Mouse (Mus musculus): ENCODE results near the gene Rps15. TPM values are rescaled to one million over a fixed set of nuclear protein-coding genes. Genes with fewer than 3 reads are reported as not detected.

Rps15 gene
- total and polyA plus RNA-seq, 3 experiments: 2,279 to 5,342 (median 2,739) TPM

GRCm38 (mm10) chr10:80276238-80276637, 16.0 kb upstream of the Rps15 start:
- no peak overlapping the region for H3K4me2 ChIP-seq (ENCODE audit: insufficient read depth, low read depth, poor library complexity, severe bottlenecking)
- peaks cover 25 to 57% of the 10 kb centered on the region in 2 experiments for H3K4me1 ChIP-seq (ENCODE audit: control insufficient read depth in 1 of 2, insufficient read depth in 2 of 2)
- H3K4me3 ChIP-seq (replicated peaks in 1 of 3; ENCODE audit: low read depth in 2 of 3, low read length in 2 of 3, poor library complexity in 1 of 3): no peak overlapping the region
- H3K27ac ChIP-seq (ENCODE audit: insufficient read depth, low read depth): no peak overlapping the region
- H3K9ac ChIP-seq (ENCODE audit: insufficient read depth, low read depth): no peak overlapping the region
- H3K79me2 ChIP-seq (replicated peaks; ENCODE audit: control insufficient read depth, extremely low read depth, insufficient read depth, poor library complexity, severe bottlenecking): peaks cover 36% of the 10 kb centered on the region
- TF ChIP-seq EP300 (IDR thresholded peaks at IDR 0.05; ENCODE audit: low read length) (no peak), MAFK (IDR thresholded peaks at IDR 0.05; ENCODE audit: insufficient replicate concordance, low read length) (no peak), ZMIZ1 (IDR thresholded peaks at IDR 0.05; ENCODE audit: low read depth, low read length) (no peak), MYC (IDR thresholded peaks at IDR 0.05; ENCODE audit: low read depth, low read length) (no peak), IRF4 (IDR thresholded peaks at IDR 0.05; ENCODE audit: low read depth, low read length) (no peak), JUND (conservative IDR thresholded peaks at IDR 0.05; ENCODE audit: low read depth, low read length) (no peak), MXI1 (IDR thresholded peaks at IDR 0.05; ENCODE audit: low read depth, low read length) (no peak), MAX (IDR thresholded peaks at IDR 0.05; ENCODE audit: low read length) (no peak), MAZ (IDR thresholded peaks at IDR 0.05; ENCODE audit: low read depth, low read length) (no peak), ETS1 (conservative IDR thresholded peaks at IDR 0.05; ENCODE audit: low read depth, low read length) (no peak), HCFC1 (IDR thresholded peaks at IDR 0.05; ENCODE audit: low read depth, low read length) (no peak), SMC3 (IDR thresholded peaks at IDR 0.05; ENCODE audit: low read depth, low read length) (no peak), RCOR1 (conservative IDR thresholded peaks at IDR 0.05; ENCODE audit: low read depth, low read length) (no peak), USF2 (conservative IDR thresholded peaks at IDR 0.05; ENCODE audit: low read depth, low read length) (no peak), TCF12 (IDR thresholded peaks at IDR 0.05; ENCODE audit: low read depth, low read length) (no peak), ZKSCAN1 (IDR thresholded peaks at IDR 0.05; ENCODE audit: borderline replicate concordance, low read depth, low read length) (no peak), TBP (conservative IDR thresholded peaks at IDR 0.05; ENCODE audit: low read depth, low read length) (no peak), E2F4 (IDR thresholded peaks at IDR 0.05; ENCODE audit: insufficient replicate concordance, low read depth, low read length) (no peak)
- dilution Hi-C loops (cut with MboI; ENCODE audit: extremely low pct_ligation_motif_present, extremely low pct_unique_long_range_greater_than_20kb, low sequenced_read_pairs) (no loop called here), in situ Hi-C loops (cut with MboI; ENCODE audit: low pct_ligation_motif_present, low pct_unique_long_range_greater_than_20kb, low sequenced_read_pairs) (no loop called here)
- H3K36me3 ChIP-seq (replicated peaks in 1 of 2; ENCODE audit: control insufficient read depth in 1 of 2, insufficient read depth in 1 of 2, low read length in 1 of 2): peaks cover 79 to 88% of the 10 kb centered on the region in 2 experiments
- H3K9me3 ChIP-seq (replicated peaks; ENCODE audit: low read length): no peaks in the 10 kb centered on the region
- DNase-seq (ENCODE audit: extremely low read depth): no peak
- no peaks in the 10 kb centered on the region for H3K27me3 ChIP-seq (replicated peaks)

- H3K9ac ChIP-seq (ENCODE audit: insufficient read depth, low read depth): no peak overlapping the region
- no peak for TF ChIP-seq ZNF384 (IDR thresholded peaks at IDR 0.05; ENCODE audit: low read depth, low read length)
- TF ChIP-seq NELFE (IDR thresholded peaks at IDR 0.05; ENCODE audit: low read depth, low read length): no peak
- TF ChIP-seq MAZ (IDR thresholded peaks at IDR 0.05; ENCODE audit: low read depth, low read length): no peak
- TF ChIP-seq ZMIZ1 (IDR thresholded peaks at IDR 0.05; ENCODE audit: low read depth, low read length): no peak
- no peak for TF ChIP-seq CTCF (conservative IDR thresholded peaks at IDR 0.05 in 1 of 2, IDR thresholded peaks at IDR 0.05 in 1 of 2; ENCODE audit: low read depth in 2 of 2, low read length in 2 of 2)
- TF ChIP-seq BHLHE40 (IDR thresholded peaks at IDR 0.05; ENCODE audit: low read depth, low read length): no peak
- TF ChIP-seq USF2 (conservative IDR thresholded peaks at IDR 0.05; ENCODE audit: low read depth, low read length): no peak
- TF ChIP-seq TCF12 (IDR thresholded peaks at IDR 0.05; ENCODE audit: low read depth, low read length): no peak
- TF ChIP-seq HCFC1 (IDR thresholded peaks at IDR 0.05; ENCODE audit: low read depth, low read length): no peak
- TF ChIP-seq MYC (IDR thresholded peaks at IDR 0.05; ENCODE audit: low read depth, low read length): no peak
- no peak for TF ChIP-seq MXI1 (IDR thresholded peaks at IDR 0.05; ENCODE audit: low read depth, low read length)
- TF ChIP-seq USF1 (IDR thresholded peaks at IDR 0.05; ENCODE audit: low read depth, low read length): no peak
- no peak for TF ChIP-seq KAT2A (IDR thresholded peaks at IDR 0.05; ENCODE audit: insufficient replicate concordance, low read length)
- TF ChIP-seq SMC3 (IDR thresholded peaks at IDR 0.05; ENCODE audit: low read depth, low read length): no peak
- TF ChIP-seq CHD2 (IDR thresholded peaks at IDR 0.05; ENCODE audit: low read length): no peak
- TF ChIP-seq SIN3A (IDR thresholded peaks at IDR 0.05; ENCODE audit: low read length): no peak
- no peak for TF ChIP-seq RCOR1 (conservative IDR thresholded peaks at IDR 0.05; ENCODE audit: low read depth, low read length)
- TF ChIP-seq JUN (IDR thresholded peaks at IDR 0.05; ENCODE audit: insufficient read depth, low read depth, low read length): no peak
- H3K27me3 ChIP-seq (replicated peaks): no peaks in the 10 kb centered on the region
- no peak for DNase-seq (ENCODE audit: extremely low read depth)
- peaks cover 76 to 94% of the 10 kb centered on the region in 2 experiments for H3K36me3 ChIP-seq (replicated peaks in 1 of 2; ENCODE audit: control insufficient read depth in 1 of 2, insufficient read depth in 1 of 2, low read length in 1 of 2)
- peaks cover 30 to 62% of the 10 kb centered on the region in 2 experiments for H3K4me1 ChIP-seq (ENCODE audit: control insufficient read depth in 1 of 2, insufficient read depth in 2 of 2)
- H3K79me2 ChIP-seq (replicated peaks; ENCODE audit: control insufficient read depth, extremely low read depth, insufficient read depth, poor library complexity, severe bottlenecking): peaks cover 16% of the 10 kb centered on the region
- no peak overlapping the region for H3K4me3 ChIP-seq (replicated peaks in 1 of 3; ENCODE audit: low read depth in 2 of 3, low read length in 2 of 3, poor library complexity in 1 of 3)
- no peak overlapping the region for H3K4me2 ChIP-seq (ENCODE audit: insufficient read depth, low read depth, poor library complexity, severe bottlenecking)
- no peaks in the 10 kb centered on the region for H3K9me3 ChIP-seq (replicated peaks; ENCODE audit: low read length)
- in situ Hi-C loops (cut with MboI; ENCODE audit: low pct_ligation_motif_present, low pct_unique_long_range_greater_than_20kb, low sequenced_read_pairs) (no loop called here), dilution Hi-C loops (cut with MboI; ENCODE audit: extremely low pct_ligation_motif_present, extremely low pct_unique_long_range_greater_than_20kb, low sequenced_read_pairs) (no loop called here)
- H3K27ac ChIP-seq (ENCODE audit: insufficient read depth, low read depth): no peak overlapping the region; the same call in 1 of the 2 replicates
Measured at GRCm38 (mm10) chr10:80278390-80278789, 13.9 kb upstream of the Rps15 start.
